ENCODE assay signal across 9 mouse cellular contexts in the genomic region with DNA sequence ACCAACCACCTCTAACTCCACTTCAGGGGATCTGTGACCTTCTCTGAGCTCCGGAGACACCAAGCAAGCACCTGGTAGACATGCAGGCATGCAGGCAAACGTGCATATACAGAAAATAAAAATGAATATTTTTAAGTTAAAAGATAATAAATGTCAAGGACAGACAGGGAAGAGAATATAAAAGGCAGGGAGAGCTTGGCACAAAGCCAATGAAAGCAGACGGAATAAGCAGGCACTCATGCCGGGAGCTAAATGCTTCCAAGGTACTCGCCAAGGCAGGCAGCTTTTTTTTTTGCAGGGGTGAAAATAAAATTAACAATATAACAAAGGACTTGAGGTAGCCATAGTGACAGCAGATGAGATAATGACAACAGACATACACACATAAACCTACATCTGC. TPM values are rescaled to one million over a fixed set of nuclear protein-coding genes. Genes with fewer than 3 reads are reported as not detected.
DNase-seq lines count a peak whose midpoint lies in the region; ATAC-seq and TF ChIP-seq lines count a peak whose summit lies in the region.
"Had no signal": no experiment of that assay in that cellular context is flagged by ENCODE, and none has a peak within 500 bp of the region (broad histone marks: within the 10 kb centered on the region; RNA-seq: fewer than 3 reads in every experiment).

No protein-coding gene starts in this region.

- H3K4me1 ChIP-seq in kidney, embryonic 15.5 days = no peaks in the 10 kb centered on the region

- H3K36me3 ChIP-seq in kidney, embryonic 15.5 days = peaks cover 5% of the 10 kb centered on the region; the same call in 1 of the 2 replicates

- H3K9me3 ChIP-seq in kidney, embryonic 15.5 days (replicated peaks) = no peaks in the 10 kb centered on the region

- no peak overlapping the region for H3K9ac ChIP-seq in kidney, embryonic 15.5 days

- intact Hi-C loops in gastrocnemius, postnatal 14 days (cut with DNase I; ENCODE audit: low total_unique reads) = no loop called here

- 40% methylated on average over 5 of the region's 5 CpGs for WGBS in kidney, embryonic 15.5 days

- H3K27ac ChIP-seq in kidney, embryonic 15.5 days = no peak overlapping the region
- H3K27ac ChIP-seq in layer of hippocampus, adult 2 months = peak overlapping the region; percentile 55; the same call in 1 of the 2 replicates

- no peak overlapping the region for H3K4me2 ChIP-seq in kidney, embryonic 15.5 days

- no peak for TF ChIP-seq CTCF in brain, embryonic 14.5 days (IDR thresholded peaks at IDR 0.05; ENCODE audit: borderline replicate concordance, extremely low read depth, insufficient read depth, insufficient read length)
- TF ChIP-seq CTCF in layer of hippocampus, adult 2 months (conservative IDR thresholded peaks at IDR 0.05) = no peak

- DNase-seq in kidney, adult 9 months = peak; percentile 25
- peak; percentile 13 for DNase-seq in adipocyte (ENCODE audit: low spot score)
- peak; percentile 75 for DNase-seq in brain, embryonic 14.5 days (ENCODE audit: low read depth)
- DNase-seq in layer of hippocampus, adult 2 months (ENCODE audit: low spot score in 2 of 2) = peak; percentile 54 to 56
- no peak for DNase-seq in gastrocnemius, postnatal 14 days
- DNase-seq in gastrocnemius, postnatal 10 days = no peak
- DNase-seq in thymus, postnatal 25 days = no peak

- no peak for ATAC-seq in kidney, embryonic 15.5 days (replicated peaks; ENCODE audit: low FRiP score)

- TF ChIP-seq POLR2A in brain, embryonic 14.5 days (IDR thresholded peaks at IDR 0.05; ENCODE audit: borderline replicate concordance, extremely low read depth, insufficient read depth, insufficient read length, poor library complexity, severe bottlenecking) = no peak

- no peaks in the 10 kb centered on the region for H3K27me3 ChIP-seq in kidney, embryonic 15.5 days

- H3K4me3 ChIP-seq in kidney, embryonic 15.5 days (replicated peaks) = no peak overlapping the region
- H3K4me3 ChIP-seq in layer of hippocampus, adult 2 months = no peak overlapping the region

RNA-seq across cellular contexts. Expression of gene Sec61a2, which starts 10.9 kb away (rescaled TPM):
- polyA plus RNA-seq in kidney, embryonic 15.5 days (2015; fragmentation: Nextera tagmentation; extraction: Ambion mirVana) = 88.7 and 99.8 TPM in 2 replicates
- polyA plus RNA-seq in brain, embryonic 14.5 days (2012; rRNA removed) = 156 and 186 TPM in 2 replicates
- 10 to 100 TPM; 98.7 to 99.1 TPM for total RNA-seq in layer of hippocampus, adult 2 months (2021)
- total RNA-seq in gastrocnemius, postnatal 14 days (2021) = 10 to 100 TPM; 28.8 to 30.5 TPM
- 10 to 100 TPM; 35.1 to 40.6 TPM for total RNA-seq in gastrocnemius, postnatal 10 days (2021)

RNA-seq across cellular contexts. Expression of gene Dhtkd1, which starts 36.5 kb away (rescaled TPM):
- polyA plus RNA-seq in kidney, embryonic 15.5 days (2015; fragmentation: Nextera tagmentation; extraction: Ambion mirVana) = 3.8 and 4.6 TPM in 2 replicates
- polyA plus RNA-seq in brain, embryonic 14.5 days (2012; rRNA removed) = 9.4 and 16.8 TPM in 2 replicates
- 10 to 100 TPM in 1 of 2 experiments, 1 to 10 TPM in 1; 7.9 to 12.2 TPM for total RNA-seq in layer of hippocampus, adult 2 months (2021)
- total RNA-seq in gastrocnemius, postnatal 14 days (2021) = 1 to 10 TPM; 1.4 to 2.3 TPM
- 1 to 10 TPM; 1.3 to 2.2 TPM for total RNA-seq in gastrocnemius, postnatal 10 days (2021)

RNA-seq across cellular contexts. Expression of gene Gm13199, which starts 43.4 kb away (rescaled TPM):
- 1.8 and 2.4 TPM in 2 replicates for polyA plus RNA-seq in kidney, embryonic 15.5 days (2015; fragmentation: Nextera tagmentation; extraction: Ambion mirVana)
- 6.2 and 12.1 TPM in 2 replicates for polyA plus RNA-seq in brain, embryonic 14.5 days (2012; rRNA removed)
- total RNA-seq in layer of hippocampus, adult 2 months (2021) = 1 to 10 TPM; 1.5 to 2.6 TPM
- under 1 TPM in 1 of 2 experiments, not detected in 1; 0.40 TPM for total RNA-seq in gastrocnemius, postnatal 14 days (2021)
- under 1 TPM in 1 of 2 experiments, not detected in 1; 0.43 TPM for total RNA-seq in gastrocnemius, postnatal 10 days (2021)
- total RNA-seq: megakaryocyte-erythroid progenitor cell, adult 5-6 weeks had no signal

RNA-seq across cellular contexts. Expression of gene Upf2, which starts 45.2 kb away (rescaled TPM):
- 10.7 and 11.5 TPM in 2 replicates for polyA plus RNA-seq in kidney, embryonic 15.5 days (2015; fragmentation: Nextera tagmentation; extraction: Ambion mirVana)
- polyA plus RNA-seq in brain, embryonic 14.5 days (2012; rRNA removed) = 8.9 and 16.6 TPM in 2 replicates
- 10 to 100 TPM; 45.2 to 46.6 TPM for total RNA-seq in layer of hippocampus, adult 2 months (2021)
- 10 to 100 TPM; 12.1 to 12.8 TPM for total RNA-seq in gastrocnemius, postnatal 14 days (2021)
- 10 to 100 TPM; 12.9 to 15.9 TPM for total RNA-seq in gastrocnemius, postnatal 10 days (2021)

Comparison
In these comparisons a context has a peak if more than half of its experiments do, and no peak if none do; other contexts are left out.
1. DNase-seq: peak in kidney, adult 9 months (single experiment), adipocyte (single experiment), brain, embryonic 14.5 days (single experiment) and layer of hippocampus, adult 2 months (2 of 2); none in gastrocnemius, postnatal 14 days (single experiment), gastrocnemius, postnatal 10 days (single experiment) and thymus, postnatal 25 days (single experiment).